Mouse (Mus musculus) layer of hippocampus, adult 2 months (tissue): ENCODE measurements at regions not wholly inside any gene's neighbourhood (a gene's known extent, or its start where the extent isn't known, plus 50 kb on each side); places are given as distances from the start of the nearest gene placed in this dataset.

Experiments
- DNase-seq, 2 experiments: peaks; one replicate each; pipeline ENCODE4 v3.0.0; 2022; ENCODE audit warnings: low spot score in 2 of 2
- H3K27ac ChIP-seq: fragments of 200-600 bp; 2 replicates; pipeline ENCODE4 v1.8.1; 2022
- H3K4me3 ChIP-seq: fragments of 200-600 bp; 2 replicates; pipeline ENCODE4 v1.8.1; 2022; ENCODE audit warnings: mild to moderate bottlenecking
- CTCF ChIP-seq: fragments of 200-600 bp; conservative IDR thresholded peaks from 2 replicates; pipeline ENCODE4 v1.8.1; 2022; ENCODE audit warnings: antibody characterized with exemption, mild to moderate bottlenecking, moderate library complexity

DNA sequence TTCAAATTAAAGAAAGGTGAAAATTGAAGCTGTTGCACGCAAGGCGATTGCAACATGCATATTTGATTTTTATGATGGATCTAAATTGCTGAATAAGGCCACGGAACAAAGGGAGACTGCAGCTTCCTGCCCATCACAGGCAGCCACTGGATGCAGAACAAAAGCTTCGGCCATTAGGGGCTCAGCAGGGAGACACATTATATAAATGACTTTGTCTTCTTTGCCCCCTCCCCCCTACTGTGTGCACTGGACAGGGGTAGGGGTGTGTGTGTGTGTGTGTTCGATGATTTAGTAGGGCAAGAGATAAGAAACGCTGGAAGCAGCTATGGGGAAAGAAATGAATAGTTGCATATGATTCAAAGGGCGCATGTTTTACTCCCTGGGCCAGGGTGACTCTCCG lies 481.2 kb upstream of the Pmfbp1 start:
- no peak overlapping the region for H3K4me3 ChIP-seq
- no peak for DNase-seq
- no peak for TF ChIP-seq CTCF
- H3K27ac ChIP-seq = no peak overlapping the region

DNA sequence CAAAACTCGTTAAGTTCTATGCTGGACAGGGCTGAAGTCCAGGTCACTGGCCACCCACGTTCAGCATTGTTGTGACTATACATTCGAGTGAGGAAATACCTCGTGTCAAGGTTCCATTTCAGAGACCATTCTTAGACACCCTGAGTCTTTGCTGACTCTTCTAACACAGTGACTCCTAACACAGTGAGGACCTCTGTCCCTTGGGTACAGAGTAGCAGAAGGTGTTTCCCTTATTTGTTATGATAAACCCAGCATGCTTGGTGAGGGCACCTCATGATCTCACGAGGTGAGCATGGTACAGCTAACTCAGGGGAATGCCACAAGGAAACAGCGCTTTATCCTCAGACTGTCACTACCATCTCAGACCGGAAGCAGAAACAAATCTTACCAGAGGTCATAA lies 480.2 kb upstream of the Pmfbp1 start:
- Histone ChIP-seq H3K27ac (no peak overlapping the region), H3K4me3 (no peak overlapping the region)
- DNase-seq = no peak
- TF ChIP-seq CTCF = no peak

DNA sequence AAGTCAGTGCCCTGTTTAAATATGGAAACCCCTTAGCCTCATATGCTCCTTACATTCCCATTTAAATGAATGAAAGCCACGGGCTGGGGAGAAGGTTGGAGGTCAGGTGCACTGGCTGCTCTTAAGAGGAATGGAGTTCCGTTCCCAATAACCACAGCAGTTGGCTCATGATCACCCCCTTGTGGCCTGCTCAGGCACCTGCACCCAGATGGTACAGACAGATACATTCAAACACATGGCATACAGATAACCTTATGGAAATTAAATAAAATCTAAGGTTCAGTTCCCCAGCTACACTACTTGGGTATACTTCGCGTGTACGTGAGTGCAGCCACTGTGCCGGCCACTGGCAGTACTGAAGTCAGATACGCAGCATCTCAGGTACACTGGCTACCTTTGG lies 479.1 kb upstream of the Pmfbp1 start:
- H3K4me3 ChIP-seq = no peak overlapping the region
- DNase-seq = no peak
- peak; percentile 73 for TF ChIP-seq CTCF
- no peak overlapping the region for H3K27ac ChIP-seq

DNA sequence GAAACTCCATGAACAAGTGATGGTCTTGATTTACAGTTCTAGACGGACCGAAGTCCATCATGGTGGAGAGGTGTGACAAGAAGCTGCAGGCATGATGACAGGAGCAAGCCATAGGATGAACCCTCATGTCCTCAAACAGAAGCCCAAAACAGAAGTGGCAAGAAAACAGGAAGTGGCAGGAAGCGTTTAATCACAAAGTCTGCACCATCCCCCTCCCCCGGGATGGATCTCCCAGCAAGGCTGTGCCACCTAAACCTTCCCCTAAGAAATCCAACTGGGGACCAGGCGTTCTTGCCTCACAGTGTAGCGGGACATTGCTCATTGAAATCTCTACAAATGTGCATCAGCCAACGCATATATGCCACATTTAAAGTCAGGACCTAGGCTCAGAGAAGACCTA lies 474.3 kb upstream of the Pmfbp1 start:
- no peak for TF ChIP-seq CTCF
- no peak overlapping the region for H3K4me3 ChIP-seq
- DNase-seq = no peak
- no peak overlapping the region for H3K27ac ChIP-seq

DNA sequence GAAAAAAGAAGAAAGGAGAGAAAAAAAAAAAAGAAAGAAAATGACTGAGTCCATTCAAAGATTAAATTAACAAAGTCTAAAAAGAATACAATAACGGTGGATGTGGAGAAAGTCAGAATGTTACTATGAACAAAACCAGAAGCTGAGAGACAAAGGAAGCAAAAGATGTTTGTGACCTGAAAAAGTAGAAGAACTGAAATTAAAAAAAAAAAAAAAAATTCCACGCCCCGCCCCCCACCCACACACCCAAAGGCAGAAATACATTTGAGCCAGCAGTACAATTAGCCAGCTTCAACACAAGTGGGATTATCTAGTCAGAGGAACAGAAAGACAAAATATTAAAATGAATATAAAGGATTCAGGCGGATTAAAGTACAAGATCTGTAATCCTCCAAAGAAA lies 473.7 kb upstream of the Pmfbp1 start:
- DNase-seq = no peak
- Histone ChIP-seq H3K27ac (no peak overlapping the region), H3K4me3 (no peak overlapping the region)
- no peak for TF ChIP-seq CTCF

DNA sequence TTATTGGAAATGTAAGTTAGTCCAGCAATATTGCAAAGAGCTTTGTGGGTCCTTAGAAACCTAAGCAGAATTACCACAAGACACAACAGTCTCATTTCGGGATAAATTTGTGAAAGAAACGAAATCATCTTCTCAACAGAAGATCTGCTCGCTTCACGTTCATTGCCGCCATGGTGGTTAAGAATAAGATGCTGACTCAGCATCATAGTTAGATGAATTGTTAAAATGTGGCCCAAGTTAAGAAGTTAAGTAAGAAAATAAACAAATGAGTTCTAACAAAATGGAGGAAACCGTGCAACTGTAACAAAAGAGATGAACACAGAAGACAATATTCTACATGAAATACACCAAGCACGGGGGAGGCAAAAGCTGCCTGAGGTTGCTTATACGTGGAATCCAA lies 465.9 kb upstream of the Pmfbp1 start:
- no peak overlapping the region for H3K4me3 ChIP-seq
- no peak for DNase-seq
- H3K27ac ChIP-seq = no peak overlapping the region

DNA sequence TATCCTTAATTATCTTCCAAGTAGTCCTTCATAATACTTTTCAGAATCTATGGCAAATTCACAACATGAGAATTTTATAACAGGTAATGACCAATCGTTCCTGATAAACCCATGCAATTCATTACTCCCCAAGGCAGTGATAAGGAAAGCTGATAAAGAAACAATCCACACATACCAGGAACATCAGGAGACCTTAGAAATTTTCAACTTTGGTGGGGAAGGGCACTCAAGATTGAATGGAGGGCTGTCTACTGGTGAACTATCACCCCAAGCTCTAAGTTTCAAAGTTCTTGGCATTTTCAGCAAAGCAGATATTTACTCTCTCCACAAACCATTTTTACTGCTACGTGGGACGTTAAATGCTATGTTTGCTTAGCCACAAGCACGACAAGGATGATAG lies 440.2 kb upstream of the Pmfbp1 start:
- no peak overlapping the region for H3K27ac ChIP-seq
- no peak for TF ChIP-seq CTCF
- no peak for DNase-seq
- no peak overlapping the region for H3K4me3 ChIP-seq

More for the DNA sequence above, 465.9 kb upstream of the Pmfbp1 start:
- no peak for TF ChIP-seq CTCF

DNA sequence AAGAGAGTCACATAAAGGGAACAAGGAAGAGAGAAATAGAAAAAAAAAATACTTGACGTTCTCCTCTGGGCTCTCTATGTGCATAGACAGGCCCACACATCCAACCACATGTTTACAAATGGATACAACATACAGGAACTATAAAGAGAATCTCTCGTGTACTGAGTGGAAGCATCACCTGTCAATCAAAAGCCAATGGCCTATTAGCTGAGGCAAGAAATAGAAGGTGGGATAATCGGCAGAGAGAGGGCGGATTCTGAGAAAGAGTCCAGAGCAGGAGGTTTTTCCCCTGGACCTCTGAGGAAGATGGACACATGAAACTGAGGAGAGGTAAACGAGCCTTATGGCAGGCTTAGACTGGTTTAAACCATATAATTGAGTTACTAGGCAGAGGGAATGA lies 434.7 kb upstream of the Pmfbp1 start:
- no peak overlapping the region for H3K4me3 ChIP-seq
- TF ChIP-seq CTCF = no peak
- no peak overlapping the region for H3K27ac ChIP-seq
- DNase-seq = no peak

DNA sequence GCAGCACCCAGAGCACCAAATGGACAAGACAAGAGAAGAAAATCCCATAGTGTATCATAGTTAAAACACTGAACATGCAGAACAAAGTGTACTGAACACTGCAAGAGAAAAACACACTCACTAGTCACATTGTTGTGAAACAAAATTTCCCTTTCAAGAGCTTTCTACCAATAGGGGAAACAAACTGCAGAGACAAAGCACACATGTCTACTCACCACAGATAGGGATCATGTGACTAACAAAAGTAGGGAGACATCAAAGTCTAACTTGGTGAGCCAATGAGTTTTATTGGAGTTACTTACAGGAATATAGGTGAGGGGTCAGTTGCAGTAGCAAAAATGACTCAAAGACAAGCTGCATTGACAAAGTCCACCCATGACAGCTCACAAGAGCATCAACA lies 431.5 kb upstream of the Pmfbp1 start:
- no peak overlapping the region for H3K27ac ChIP-seq
- no peak for TF ChIP-seq CTCF
- H3K4me3 ChIP-seq = no peak overlapping the region
- no peak for DNase-seq

DNA sequence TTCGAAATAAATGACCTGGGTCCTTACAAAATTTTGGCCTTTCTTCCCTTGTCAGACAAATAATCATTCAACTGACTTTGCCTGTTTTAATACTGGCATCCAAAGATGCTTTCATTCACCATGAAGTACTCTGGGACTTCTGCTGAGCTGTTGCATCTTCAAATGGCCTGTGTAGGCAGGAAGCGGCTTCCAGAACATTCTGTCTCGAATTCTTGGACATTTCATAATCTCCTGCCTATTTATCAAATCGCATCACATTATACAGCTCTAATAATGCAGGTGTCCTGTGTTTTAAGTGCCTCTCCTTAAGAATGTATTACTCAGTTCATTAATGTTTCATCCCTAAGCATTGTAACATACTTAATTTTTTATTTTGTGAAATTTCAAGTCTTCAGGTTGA lies 420.1 kb upstream of the Pmfbp1 start:
- no peak for TF ChIP-seq CTCF
- H3K4me3 ChIP-seq = no peak overlapping the region
- DNase-seq = no peak
- no peak overlapping the region for H3K27ac ChIP-seq

DNA sequence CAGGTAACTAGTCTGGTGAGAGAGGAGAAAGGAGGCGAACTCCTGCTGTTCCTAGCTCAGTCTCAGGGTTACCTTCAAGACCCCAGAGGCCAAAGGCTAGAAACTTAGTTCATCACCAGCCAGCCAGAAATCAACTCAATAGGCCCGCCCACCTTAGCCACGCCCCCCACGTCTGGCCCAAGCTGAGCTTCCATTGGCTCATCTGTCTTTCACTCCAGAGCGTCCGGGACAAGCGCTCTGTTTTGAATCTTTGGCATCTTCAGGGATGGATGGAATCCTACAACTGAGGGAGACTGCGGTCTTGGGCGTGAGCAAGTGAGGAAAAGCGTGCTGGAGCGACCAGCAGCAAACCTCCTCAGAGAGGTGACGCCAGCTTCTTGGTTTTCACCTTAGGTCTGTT lies 418.8 kb upstream of the Pmfbp1 start:
- Histone ChIP-seq H3K27ac (no peak overlapping the region), H3K4me3 (no peak overlapping the region)
- TF ChIP-seq CTCF = no peak
- DNase-seq = no peak

DNA sequence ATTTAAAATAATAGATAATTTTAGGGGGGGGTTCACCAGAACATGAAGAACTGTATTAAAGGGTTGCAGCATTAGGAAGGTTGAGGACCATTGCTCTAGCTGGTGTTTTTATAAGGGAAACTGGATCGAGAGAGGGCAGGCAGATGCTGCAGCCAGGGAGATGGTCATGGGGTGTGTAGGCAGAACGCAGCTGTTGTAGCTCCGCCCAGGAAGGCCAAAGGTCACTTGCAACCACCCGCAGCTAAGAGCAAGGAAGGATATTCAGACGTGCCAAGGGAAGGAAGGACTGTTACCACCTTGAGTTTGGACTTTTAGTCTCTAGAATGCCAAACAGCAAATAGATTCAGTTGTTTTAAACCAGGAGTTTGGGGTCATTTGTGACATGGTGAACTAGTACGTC lies 414.6 kb upstream of the Pmfbp1 start:
- Histone ChIP-seq H3K27ac (no peak overlapping the region), H3K4me3 (no peak overlapping the region)
- TF ChIP-seq CTCF = no peak
- DNase-seq = no peak

DNA sequence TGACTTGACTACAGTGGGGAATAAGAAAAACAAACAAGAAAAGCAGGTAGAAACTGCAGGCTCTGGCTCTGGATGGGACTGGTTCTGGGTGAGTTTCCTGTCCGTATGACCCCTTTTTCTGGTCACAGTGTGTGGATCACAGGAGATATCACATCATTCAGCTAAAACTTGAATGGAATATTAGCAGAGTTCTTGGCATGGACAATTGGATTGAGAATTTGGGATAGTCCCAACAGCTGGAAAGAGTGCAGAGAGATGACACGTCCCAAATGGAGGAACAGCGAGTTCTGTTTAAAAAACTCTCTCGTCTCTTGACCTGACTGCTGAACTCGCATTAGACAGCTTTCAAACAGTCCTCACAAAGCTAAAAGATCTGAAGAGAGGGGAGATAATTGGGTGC lies 412.5 kb upstream of the Pmfbp1 start:
- no peak overlapping the region for H3K27ac ChIP-seq
- no peak for TF ChIP-seq CTCF
- no peak for DNase-seq
- no peak overlapping the region for H3K4me3 ChIP-seq

DNA sequence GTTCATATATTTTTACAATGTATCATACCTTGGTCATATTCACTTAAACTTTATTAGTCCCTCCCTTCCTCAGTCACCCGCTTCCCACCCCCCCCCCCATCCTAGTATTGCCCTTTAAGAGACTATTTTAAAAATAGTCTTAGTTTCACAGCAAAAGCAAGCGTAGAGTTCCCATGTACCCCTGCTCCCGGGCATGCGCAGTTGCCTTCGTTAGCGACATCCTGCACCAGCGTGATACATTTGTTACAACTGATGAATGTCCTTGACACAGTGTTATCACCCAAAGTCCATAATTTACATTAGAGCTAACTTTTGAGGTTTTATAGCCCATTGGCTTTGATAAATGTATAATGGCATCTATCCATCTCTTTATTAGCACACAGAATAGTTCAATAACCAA lies 408.7 kb upstream of the Pmfbp1 start:
- H3K27ac ChIP-seq = no peak overlapping the region
- no peak for DNase-seq
- TF ChIP-seq CTCF = no peak
- no peak overlapping the region for H3K4me3 ChIP-seq

DNA sequence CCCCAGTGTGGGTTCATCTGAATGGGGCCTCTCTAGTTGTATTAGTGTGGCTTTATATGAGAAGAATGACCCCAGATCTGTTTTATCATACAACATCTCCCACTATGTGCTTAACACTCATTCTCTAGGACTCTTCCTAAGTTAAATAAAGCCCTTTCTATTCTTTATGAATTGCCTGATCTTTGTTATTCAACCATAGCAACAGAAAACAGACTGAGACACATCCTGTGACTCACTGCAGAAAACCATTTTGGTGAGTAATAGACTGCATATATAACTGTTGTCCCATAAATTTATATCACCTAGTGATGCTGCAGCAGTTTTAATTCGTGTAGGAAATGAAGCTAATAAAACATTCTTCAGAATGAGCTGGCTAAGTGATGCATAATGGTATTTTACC lies 406.0 kb upstream of the Pmfbp1 start:
- no peak for DNase-seq
- no peak for TF ChIP-seq CTCF
- no peak overlapping the region for H3K27ac ChIP-seq
- H3K4me3 ChIP-seq = no peak overlapping the region
